Mouse (Mus musculus) A20 (cell line): ENCODE data around the gene Vmn1r42.
"Not testable (repeated sequence)": the region's sequence is repeated elsewhere in the genome, so short reads cannot be mapped to it uniquely, and the experiment has no call there.

Experiments used
- DNase-seq: peaks from one replicate; pipeline ENCODE4 v3.0.0-alpha.2; 2011; ENCODE audit warnings: low read depth, low spot score

Gene Vmn1r42

DNA sequence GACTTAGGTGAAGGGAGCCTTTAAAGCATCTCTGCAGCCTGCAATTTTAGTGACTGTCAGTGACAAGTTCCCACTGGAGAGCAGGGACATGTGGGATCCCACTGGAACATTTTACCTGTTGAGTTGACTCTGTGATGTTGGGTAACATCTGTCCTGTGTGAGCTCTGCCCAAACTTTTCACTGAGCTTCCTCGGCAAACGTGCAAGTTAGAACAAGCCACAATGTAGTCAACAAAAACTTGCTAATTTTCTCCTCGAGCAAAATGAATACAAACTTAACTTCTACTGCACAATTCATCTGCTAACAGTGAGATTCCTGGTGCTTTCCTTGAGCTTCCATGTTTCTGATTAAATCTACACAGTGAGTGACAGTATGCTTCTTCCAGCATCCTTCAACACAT is at the start of gene Vmn1r42, which contains the start of gene Vmn1r43:
TSS of gene Vmn1r42 (minus strand) at position 101 of the 400 bp plus-strand sequence.
TSS of gene Vmn1r43 (minus strand) at position 101 of the 400 bp plus-strand sequence.
- not testable (repeated sequence) for DNase-seq

- no peak for DNase-seq
These were observed 7.6 kb upstream of the Vmn1r42 start for GRCm38 (mm10) chr6:89883812-89884211.

DNA sequence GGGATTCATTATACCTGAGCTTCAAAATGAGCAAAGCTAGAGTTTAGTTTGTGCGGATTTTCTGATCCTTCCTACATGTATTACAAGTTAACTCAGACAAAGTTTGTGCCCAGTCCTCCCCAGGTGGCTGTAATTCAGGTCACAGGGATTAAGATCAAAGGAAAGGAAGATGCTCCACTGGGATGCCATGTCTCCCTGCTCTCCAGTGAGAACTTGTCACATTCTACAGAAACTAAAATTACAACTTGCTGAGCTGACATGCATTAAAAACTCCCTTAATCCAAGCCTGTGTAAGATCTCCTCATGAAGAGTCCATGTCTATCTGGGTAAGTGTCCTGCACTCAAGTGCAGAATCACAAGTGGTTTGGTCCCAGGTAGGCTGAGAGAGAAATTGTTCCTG is 7.1 kb upstream of the Vmn1r42 start, which contains the start of gene Vmn1r44:
TSS of gene Vmn1r44 (plus strand) at position 301 of the 400 bp plus-strand sequence.
- no peak for DNase-seq

- no peak for DNase-seq
These were observed 4.7 kb upstream of the Vmn1r42 start for GRCm38 (mm10) chr6:89880867-89881266.

- DNase-seq = no peak
These were observed 750 bp upstream of the Vmn1r42 start for GRCm38 (mm10) chr6:89876963-89877362.

DNA sequence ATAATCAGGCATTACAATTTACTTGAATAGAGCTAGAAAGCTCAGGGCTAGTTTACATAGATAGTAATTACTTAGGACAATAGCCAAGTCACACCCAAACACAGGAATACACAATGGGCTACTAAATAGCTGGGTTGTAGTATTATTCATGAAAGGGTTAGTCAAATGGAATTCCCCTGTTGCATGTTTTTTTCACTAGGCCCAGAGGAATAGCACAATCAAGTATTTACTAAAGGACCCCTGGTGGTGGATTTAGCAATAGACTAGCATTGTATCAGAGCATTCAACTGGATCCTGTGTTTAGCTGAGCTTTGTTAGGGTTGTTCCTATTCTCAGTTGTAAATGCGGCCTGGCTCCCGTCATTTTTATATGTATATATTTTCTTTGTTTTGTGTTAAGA is 8.2 kb downstream of the Vmn1r42 start:
- peak; percentile 11 for DNase-seq

GRCm38 (mm10) chr6:89867276-89867675 is 8.9 kb downstream of the Vmn1r42 start:
- no peak for DNase-seq

- no peak for DNase-seq
These were observed 12.4 kb downstream of the Vmn1r42 start for GRCm38 (mm10) chr6:89863792-89864191.

DNA sequence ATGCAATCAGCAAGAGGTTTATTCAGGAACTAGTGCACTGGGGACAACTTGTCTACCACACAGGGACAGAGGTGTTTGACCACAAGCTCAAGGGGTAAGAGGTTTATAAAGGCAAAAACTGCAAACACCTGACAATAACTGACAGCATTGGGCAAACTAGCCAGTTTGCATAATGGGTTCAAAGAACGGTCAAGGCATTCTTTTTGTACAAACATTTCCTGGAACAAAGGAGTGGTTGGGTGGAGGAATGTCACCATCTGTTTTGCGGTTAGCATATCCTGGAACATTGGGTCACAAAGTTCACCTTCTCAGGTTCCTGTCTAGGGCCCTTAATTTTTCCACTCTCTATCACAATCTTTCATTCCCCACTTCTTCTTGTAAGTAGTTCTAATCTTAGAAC is 16.4 kb downstream of the Vmn1r42 start:
- DNase-seq = no peak

- DNase-seq = no peak
These were observed 18.7 kb downstream of the Vmn1r42 start for GRCm38 (mm10) chr6:89857552-89857951.
